Mouse (Mus musculus) intestine, embryonic 14.5 days (tissue): ENCODE measurements around the gene Htr2b. TPM values are rescaled to one million over a fixed set of nuclear protein-coding genes. Genes with fewer than 3 reads are reported as not detected.

Source experiments
- ATAC-seq: fragments of 200-750 bp; cut with Nextera tagmentation; replicated peaks from 2 replicates; pipeline ENCODE4 v1.8.0; 2017; ENCODE audit warnings: low read depth, moderate number of reproducible peaks, moderate TSS enrichment, moderate library complexity; ENCODE audit not compliant: low FRiP score, low TSS enrichment
- DNase-seq: peaks from one replicate; pipeline ENCODE4 v3.0.0-alpha.2; 2018; ENCODE audit warnings: low spot score
- H3K27ac ChIP-seq: fragments of 300-500 bp; sonication (generic); 2 replicates; pipeline ENCODE4 v1.5.1; 2014; ENCODE audit warnings: low read depth, mild to moderate bottlenecking, control low read depth
- H3K27me3 ChIP-seq: fragments of 300-500 bp; sonication (generic); replicated peaks from 2 replicates; pipeline ENCODE4 v1.6.1; 2014; ENCODE audit warnings: low read length, control low read depth; ENCODE audit not compliant: control insufficient read depth, insufficient read depth
- H3K36me3 ChIP-seq: fragments of 300-500 bp; sonication (generic); 2 replicates; pipeline ENCODE4 v1.6.1; 2014; ENCODE audit warnings: low read length, control low read depth; ENCODE audit not compliant: control insufficient read depth, insufficient read depth
- H3K4me1 ChIP-seq: fragments of 300-500 bp; sonication (generic); replicated peaks from 2 replicates; pipeline ENCODE4 v1.6.1; 2014; ENCODE audit warnings: low read length, control low read depth, mixed read lengths; ENCODE audit not compliant: control insufficient read depth, insufficient read depth
- H3K4me2 ChIP-seq: fragments of 300-500 bp; sonication (generic); 2 replicates; pipeline ENCODE4 v1.6.1; 2014; ENCODE audit warnings: low read length
- H3K4me3 ChIP-seq: fragments of 300-500 bp; sonication (generic); 2 replicates; pipeline ENCODE4 v1.5.1; 2014; ENCODE audit warnings: low read depth, low read length, control low read depth, mixed read lengths
- H3K9ac ChIP-seq: fragments of 300-500 bp; sonication (generic); 2 replicates; pipeline ENCODE4 v1.6.1; 2014; ENCODE audit warnings: mild to moderate bottlenecking, low read length
- H3K9me3 ChIP-seq: fragments of 300-500 bp; sonication (generic); 2 replicates; pipeline ENCODE4 v1.6.1; 2016; ENCODE audit warnings: low read length, control low read depth; ENCODE audit not compliant: control insufficient read depth
- WGBS: fragments of 180-500 bp; shearing (Covaris S2); extraction: QIAGEN DNeasy Blood & Tissue Kit; methylation state at CpG from one replicate; pipeline ENCODE4 v1.1.7; 2014; 5-methylcytosine and 5-hydroxymethylcytosine counted together
- polyA plus RNA-seq: library from polyadenylated mRNA; unstranded; fragments of >200 nt; fragmentation: Nextera tagmentation; extraction: Ambion mirVana; gene quantifications from 2 replicates; pipeline ENCODE4 v1.2.1, GENCODE M21; 2014

The Htr2b gene
- 1.2 and 2.0 TPM in 2 replicates for polyA plus RNA-seq

DNA sequence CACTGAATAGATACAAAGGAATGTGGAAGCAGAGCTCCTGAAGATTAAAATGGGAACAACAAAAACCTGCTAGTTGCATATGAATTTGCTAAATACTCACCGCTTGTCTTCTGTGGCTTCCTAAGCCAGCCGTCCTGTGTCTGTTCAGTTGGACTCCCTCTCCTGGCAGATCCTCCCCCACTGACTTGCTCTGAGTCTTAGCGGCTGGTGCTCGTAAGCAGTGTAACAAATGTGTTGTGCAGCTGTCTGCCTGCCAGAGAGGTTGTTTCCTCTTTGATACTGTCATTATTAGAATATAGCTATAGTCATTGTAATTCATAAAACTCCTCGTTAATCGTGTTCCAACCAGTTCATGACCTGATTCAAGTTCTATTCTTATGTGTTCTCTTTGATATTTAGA is at the start of gene Htr2b:
Gene Htr2b (minus strand): TSS at position 192 of the 400 bp plus-strand sequence.
- Histone ChIP-seq H3K4me3 (no peak within 1 kb of the TSS), H3K9me3 (no peaks in the 10 kb centered on the region), H3K27me3 (no peaks in the 10 kb centered on the region), H3K36me3 (peaks cover 17% of the 10 kb centered on the region), H3K4me2 (no peak within 1 kb of the TSS), H3K27ac (no peak within 1 kb of the TSS), H3K4me1 (no peaks in the 10 kb centered on the region), H3K9ac (no peak within 1 kb of the TSS)
- peak; percentile 56 for DNase-seq
- no peak for ATAC-seq
- WGBS: 42% methylated on average over 6 of the region's 6 CpGs

- no peaks in the 10 kb centered on the region for H3K27me3 ChIP-seq
- H3K4me2 ChIP-seq: no peak overlapping the region
- peaks cover 48% of the 10 kb centered on the region for H3K36me3 ChIP-seq
- H3K4me3 ChIP-seq: no peak overlapping the region
- DNase-seq: no peak
- no peak overlapping the region for H3K27ac ChIP-seq
- H3K9me3 ChIP-seq: no peaks in the 10 kb centered on the region
- WGBS: 81% methylated on average over 5 of the region's 5 CpGs
- H3K9ac ChIP-seq: no peak overlapping the region
- H3K4me1 ChIP-seq: no peaks in the 10 kb centered on the region
- no peak for ATAC-seq
Measured at GRCm38 (mm10) chr1:86161061-86161460, 49.3 kb upstream of the Htr2b start.

GRCm38 (mm10) chr1:86160479-86160878 is 48.7 kb upstream of the Htr2b start:
- Histone ChIP-seq H3K27ac (no peak overlapping the region), H3K4me2 (no peak overlapping the region), H3K4me1 (no peaks in the 10 kb centered on the region), H3K4me3 (no peak overlapping the region), H3K9me3 (no peaks in the 10 kb centered on the region), H3K27me3 (no peaks in the 10 kb centered on the region), H3K36me3 (peaks cover 42% of the 10 kb centered on the region), H3K9ac (no peak overlapping the region)
- DNase-seq: no peak
- WGBS: 89% methylated on average over 5 of the region's 5 CpGs
- ATAC-seq: no peak

DNA sequence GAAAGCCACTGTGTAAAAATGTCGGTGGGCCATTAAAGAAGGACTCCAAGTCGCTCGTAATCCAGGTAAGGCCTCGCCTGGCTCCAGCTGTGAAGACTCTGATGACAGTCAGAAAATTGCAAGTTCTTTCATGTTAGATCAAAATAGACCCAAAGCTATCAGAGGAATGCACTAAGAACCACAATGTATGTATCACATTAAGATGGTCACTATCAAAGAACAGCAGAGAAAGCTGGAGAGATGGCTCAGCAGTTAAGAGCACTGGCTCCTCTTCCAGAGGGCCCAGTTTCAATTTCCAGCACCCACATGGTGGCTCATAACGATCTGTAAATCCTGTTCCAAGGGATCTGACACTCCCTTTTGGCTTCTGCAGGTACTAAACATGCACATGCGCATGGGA is 48.3 kb upstream of the Htr2b start:
- DNase-seq (no peak), ATAC-seq (no peak)
- H3K9me3 ChIP-seq: no peaks in the 10 kb centered on the region
- H3K4me2 ChIP-seq: no peak overlapping the region
- 90% methylated on average over 6 of the region's 6 CpGs for WGBS
- H3K27me3 ChIP-seq: no peaks in the 10 kb centered on the region
- H3K36me3 ChIP-seq: peaks cover 38% of the 10 kb centered on the region
- H3K9ac ChIP-seq: no peak overlapping the region
- peaks cover 3% of the 10 kb centered on the region; the same call in 1 of the 2 replicates for H3K4me1 ChIP-seq
- H3K27ac ChIP-seq: no peak overlapping the region
- no peak overlapping the region for H3K4me3 ChIP-seq

DNA sequence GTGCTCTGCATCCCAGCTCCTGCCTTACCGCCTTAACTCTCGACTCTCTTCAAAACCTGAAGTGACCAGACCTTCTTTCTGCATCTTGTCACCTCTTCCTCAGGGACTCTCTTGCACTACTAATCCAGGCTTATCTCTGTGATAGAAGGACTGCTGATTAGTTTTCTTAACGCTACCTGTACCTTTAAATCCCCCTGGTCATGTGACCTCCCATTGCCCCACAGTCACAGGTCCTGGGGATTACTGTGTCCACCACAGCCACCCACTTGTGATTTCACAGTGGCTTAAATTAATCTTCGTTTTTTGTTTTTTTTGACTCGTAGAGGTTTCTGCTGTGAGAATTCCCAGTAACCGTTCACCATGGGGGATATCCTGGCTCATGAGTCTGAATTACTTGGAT is 44.8 kb upstream of the Htr2b start:
- 81% methylated on average over 6 of the region's 6 CpGs for whole genome bisulfite sequencing
- Histone ChIP-seq H3K4me1 (peaks cover 4% of the 10 kb centered on the region; the same call in 1 of the 2 replicates), H3K9ac (no peak overlapping the region), H3K9me3 (no peaks in the 10 kb centered on the region), H3K4me3 (no peak overlapping the region), H3K4me2 (no peak overlapping the region), H3K36me3 (peaks cover 15% of the 10 kb centered on the region), H3K27ac (no peak overlapping the region), H3K27me3 (no peaks in the 10 kb centered on the region)
- no peak for ATAC-seq
- DNase-seq: no peak

- H3K27ac ChIP-seq: no peak overlapping the region
- H3K4me2 ChIP-seq: no peak overlapping the region
- no peak for ATAC-seq
- no peak overlapping the region for H3K9ac ChIP-seq
- WGBS: 84% methylated on average over 3 of the region's 3 CpGs
- no peak for DNase-seq
- H3K9me3 ChIP-seq: no peaks in the 10 kb centered on the region
- H3K27me3 ChIP-seq: no peaks in the 10 kb centered on the region
- H3K36me3 ChIP-seq: peaks cover 10% of the 10 kb centered on the region
- no peak overlapping the region for H3K4me3 ChIP-seq
- H3K4me1 ChIP-seq: peaks cover 4% of the 10 kb centered on the region; the same call in 1 of the 2 replicates
Measured at GRCm38 (mm10) chr1:86156075-86156474, 44.3 kb upstream of the Htr2b start.

- no peak overlapping the region for H3K27ac ChIP-seq
- no peaks in the 10 kb centered on the region for H3K9me3 ChIP-seq
- H3K4me3 ChIP-seq: peak overlapping the region; percentile 62
- peaks cover 4% of the 10 kb centered on the region; the same call in 1 of the 2 replicates for H3K4me1 ChIP-seq
- WGBS: under 1% methylated on average over 18 of the region's 18 CpGs
- no peaks in the 10 kb centered on the region for H3K27me3 ChIP-seq
- peak overlapping the region; percentile 56 for H3K4me2 ChIP-seq
- H3K9ac ChIP-seq: peak overlapping the region; percentile 57
- ATAC-seq (peak; percentile 59; the same call in 1 of the 2 replicates), DNase-seq (no peak)
- no peaks in the 10 kb centered on the region for H3K36me3 ChIP-seq
Measured at GRCm38 (mm10) chr1:86154824-86155164, 43.0 kb upstream of the Htr2b start.

DNA sequence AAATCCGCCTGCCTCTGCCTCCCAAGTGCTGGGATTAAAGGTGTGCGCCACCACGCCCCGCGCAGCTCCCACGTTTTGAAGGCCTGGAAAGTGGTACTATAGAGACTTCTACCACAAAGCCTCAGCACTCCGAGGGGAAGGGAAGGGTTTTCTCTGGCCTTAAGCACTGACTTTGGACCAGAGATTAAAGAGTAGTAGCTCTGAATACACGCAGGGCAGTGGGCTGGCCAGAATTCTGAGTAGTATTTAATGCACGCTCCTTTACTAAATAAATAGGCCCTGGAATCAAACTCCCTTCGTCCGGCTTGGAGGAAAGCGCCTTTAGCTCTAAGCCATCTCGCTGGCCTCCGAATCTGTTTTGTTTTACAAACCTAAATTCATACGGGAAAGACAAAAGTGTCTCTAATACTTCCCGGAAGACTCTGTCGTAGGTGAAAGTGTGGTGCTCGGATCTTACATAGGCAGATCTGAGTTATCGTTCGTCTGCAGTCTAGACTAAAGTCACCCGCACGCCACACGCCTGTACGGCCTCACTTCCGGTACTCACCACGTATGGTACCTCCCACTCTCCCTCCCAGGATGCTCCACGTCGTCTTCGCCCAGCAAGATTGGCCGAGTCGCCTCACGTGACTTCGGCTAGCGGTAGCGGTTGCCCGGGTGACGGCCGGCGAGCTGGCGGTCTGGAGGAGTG is 42.5 kb upstream of the Htr2b start, which contains the start of gene Armc9:
Gene Armc9 (plus strand): TSS at position 648 of the 691 bp plus-strand sequence.
- H3K4me2 ChIP-seq: peak within 1 kb of the TSS; percentile 74
- ATAC-seq (peak; percentile 99), DNase-seq (peak; percentile 94)
- peak within 1 kb of the TSS; percentile 77 for H3K27ac ChIP-seq
- H3K9ac ChIP-seq: peak within 1 kb of the TSS; percentile 57
- H3K4me3 ChIP-seq: peak within 1 kb of the TSS; percentile 62
- H3K9me3 ChIP-seq: no peaks in the 10 kb centered on the region
- no peaks in the 10 kb centered on the region for H3K27me3 ChIP-seq
- 3% methylated on average over 40 of the region's 40 CpGs for WGBS
- no peaks in the 10 kb centered on the region for H3K36me3 ChIP-seq
- peaks cover 4% of the 10 kb centered on the region; the same call in 1 of the 2 replicates for H3K4me1 ChIP-seq

- no peaks in the 10 kb centered on the region for H3K9me3 ChIP-seq
- no peak for DNase-seq
- no peak for ATAC-seq
- no peaks in the 10 kb centered on the region for H3K36me3 ChIP-seq
- H3K4me3 ChIP-seq: no peak overlapping the region
- H3K9ac ChIP-seq: no peak overlapping the region
- WGBS: 88% methylated on average over 1 of the region's 1 CpGs
- no peaks in the 10 kb centered on the region for H3K27me3 ChIP-seq
- H3K4me2 ChIP-seq: no peak overlapping the region
- peaks cover 4% of the 10 kb centered on the region; the same call in 1 of the 2 replicates for H3K4me1 ChIP-seq
- H3K27ac ChIP-seq: no peak overlapping the region
Measured at GRCm38 (mm10) chr1:86152618-86153017, 40.8 kb upstream of the Htr2b start.
